Mouse (Mus musculus) olfactory bulb, adult 2 months (tissue): ENCODE results near the gene Arfgap2.

Source experiments
- CTCF ChIP-seq: fragments of 200-500 bp; IDR thresholded peaks from 2 replicates; pipeline ENCODE4 v1.5.1; 2012; ENCODE audit warnings: low read depth, mild to moderate bottlenecking, low read length, moderate library complexity; ENCODE audit not compliant: insufficient read depth
- POLR2A ChIP-seq: fragments of 200-500 bp; IDR thresholded peaks from 2 replicates; pipeline ENCODE4 v1.6.1; 2012; ENCODE audit warnings: mild to moderate bottlenecking, low read depth, low read length, moderate library complexity; ENCODE audit not compliant: insufficient read depth

GRCm38 (mm10) chr2:91264711-91265681, at the start of gene Arfgap2:
- no peak for TF ChIP-seq CTCF
- no peak for TF ChIP-seq POLR2A
